Mouse (Mus musculus): ENCODE data around the gene Zbtb16. TPM values are rescaled to one million over a fixed set of nuclear protein-coding genes. Genes with fewer than 3 reads are reported as not detected.

The Zbtb16 gene
- total RNA-seq, 2 experiments from 2014 or later: 129 to 168 TPM

DNA sequence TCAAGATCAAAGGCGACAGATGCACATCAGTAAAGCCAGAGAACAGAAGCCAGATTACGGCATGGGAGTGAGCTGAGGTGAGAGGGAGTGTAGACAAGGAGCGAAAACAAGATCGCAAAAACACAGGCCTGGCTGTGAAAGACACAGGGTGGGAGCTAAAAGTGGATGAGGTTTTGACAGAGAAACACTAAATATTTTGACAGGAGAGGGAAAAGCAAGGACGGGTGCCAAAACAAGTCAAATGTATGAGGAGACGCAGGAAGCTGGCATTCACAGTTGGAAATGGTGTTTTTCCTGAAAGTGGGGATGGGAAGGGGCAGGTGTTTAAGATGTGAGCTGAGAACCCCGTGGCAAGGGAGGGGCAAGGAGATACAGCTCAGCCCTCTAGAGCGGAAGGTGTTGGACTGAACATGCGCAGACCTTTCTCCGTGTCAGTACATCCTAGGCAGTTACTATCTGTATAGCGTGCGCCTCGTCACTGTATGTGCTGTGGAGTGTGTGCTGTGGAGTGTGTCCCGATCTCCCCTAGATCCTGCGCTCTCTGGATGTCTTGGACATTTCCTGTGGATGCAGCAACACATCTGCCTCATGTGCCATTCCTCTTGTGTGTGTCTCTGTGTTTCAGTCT lies 197.7 kb downstream of the Zbtb16 start:
- DNase-seq: no peak
- intact Hi-C loops (cut with DNase I): no loop called here

GRCm38 (mm10) chr9:48637161-48637560 lies 198.9 kb downstream of the Zbtb16 start:
- intact Hi-C loops (cut with DNase I): no loop called here
- DNase-seq: no peak

GRCm38 (mm10) chr9:48635576-48636350 lies 200.3 kb downstream of the Zbtb16 start:
- no peak for DNase-seq
- intact Hi-C loops (cut with DNase I): no loop called here

DNA sequence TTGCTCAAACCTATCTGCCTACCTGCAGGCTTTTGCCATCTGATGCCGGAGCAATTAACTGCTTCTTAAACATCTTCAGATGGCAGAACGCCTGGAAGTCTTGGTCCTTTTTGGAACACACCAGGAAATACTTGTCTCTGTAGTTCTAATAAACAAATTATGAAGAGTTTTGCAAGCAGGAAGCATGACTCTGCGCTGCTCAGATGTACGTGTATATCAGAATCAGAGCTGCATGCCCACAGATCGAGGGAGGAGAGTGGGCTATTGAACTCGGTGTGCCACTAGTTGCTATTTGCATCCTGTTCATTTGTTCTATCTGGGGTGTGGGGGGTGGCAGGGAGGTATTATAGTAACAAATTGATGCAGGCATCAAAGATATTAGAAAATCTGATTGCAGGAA lies 202.9 kb downstream of the Zbtb16 start:
- no peak for DNase-seq
- intact Hi-C loops (cut with DNase I): no loop called here

DNA sequence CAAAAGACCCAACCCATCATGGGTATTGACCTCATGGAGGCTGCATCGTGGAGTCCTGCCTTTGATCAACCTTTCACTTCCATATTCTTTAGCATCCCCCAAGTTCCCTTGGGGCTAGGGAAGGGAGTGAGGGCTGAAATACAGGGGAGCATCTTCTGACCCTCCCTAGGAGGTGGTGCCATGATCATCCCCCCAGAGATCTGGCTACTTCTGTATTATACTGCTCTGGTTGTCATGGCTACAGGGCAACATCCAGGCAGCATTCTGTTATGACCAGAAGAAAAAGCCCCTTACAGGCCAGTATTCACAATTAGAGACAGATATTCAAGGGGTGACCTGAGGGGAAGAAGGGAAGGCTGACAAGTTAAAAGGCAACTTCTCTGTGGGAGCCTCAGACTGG lies 216.8 kb downstream of the Zbtb16 start:
- no peak for DNase-seq
- intact Hi-C loops (cut with DNase I): loop anchor here (10.0 kb wide), 1 partner anchor 164 kb away; no protein-coding TSS in a partner anchor

DNA sequence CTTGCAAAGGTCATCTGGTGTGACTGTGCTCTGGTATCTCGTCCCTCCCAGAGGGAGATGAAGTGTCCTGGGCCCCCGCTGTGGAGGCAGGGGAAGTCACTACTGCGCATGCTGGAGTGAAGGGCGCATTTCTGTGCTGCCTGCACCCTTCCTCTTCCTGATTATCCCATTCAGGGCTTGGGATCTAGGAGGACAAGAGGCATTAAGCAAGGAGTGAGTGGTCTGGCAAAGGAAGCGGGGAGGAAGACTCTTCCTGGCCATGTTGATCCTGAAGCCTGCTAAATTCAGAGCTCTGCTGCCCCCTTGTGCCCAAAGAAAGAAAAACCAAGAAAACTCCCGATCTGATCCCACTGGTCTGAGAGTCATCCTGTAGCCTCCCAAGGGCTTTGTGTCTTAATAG lies 217.4 kb downstream of the Zbtb16 start:
- intact Hi-C loops (cut with DNase I): loop anchor here (10.0 kb wide), 1 partner anchor 164 kb away; no protein-coding TSS in a partner anchor
- peak; percentile 43 to 75 for DNase-seq

GRCm38 (mm10) chr9:48618111-48618510 lies 217.9 kb downstream of the Zbtb16 start:
- intact Hi-C loops (cut with DNase I): loop anchor here (10.0 kb wide), 1 partner anchor 163 kb away; no protein-coding TSS in a partner anchor
- peak; percentile 68 to 76 for DNase-seq

GRCm38 (mm10) chr9:48617511-48618010 lies 218.5 kb downstream of the Zbtb16 start:
- DNase-seq: no peak
- intact Hi-C loops (cut with DNase I): loop anchor here (10.0 kb wide), 1 partner anchor 163 kb away; no protein-coding TSS in a partner anchor

- DNase-seq: no peak
- intact Hi-C loops (cut with DNase I): loop anchor here (10.0 kb wide), 1 partner anchor 158 kb away; no protein-coding TSS in a partner anchor
These were observed 222.8 kb downstream of the Zbtb16 start for GRCm38 (mm10) chr9:48613221-48613620.

- intact Hi-C loops (cut with DNase I): loop anchor here (10.0 kb wide), 1 partner anchor 158 kb away; no protein-coding TSS in a partner anchor
- peak in 1 of 2 experiments; percentile 35 for DNase-seq
These were observed 223.5 kb downstream of the Zbtb16 start for GRCm38 (mm10) chr9:48612542-48612941.

DNA sequence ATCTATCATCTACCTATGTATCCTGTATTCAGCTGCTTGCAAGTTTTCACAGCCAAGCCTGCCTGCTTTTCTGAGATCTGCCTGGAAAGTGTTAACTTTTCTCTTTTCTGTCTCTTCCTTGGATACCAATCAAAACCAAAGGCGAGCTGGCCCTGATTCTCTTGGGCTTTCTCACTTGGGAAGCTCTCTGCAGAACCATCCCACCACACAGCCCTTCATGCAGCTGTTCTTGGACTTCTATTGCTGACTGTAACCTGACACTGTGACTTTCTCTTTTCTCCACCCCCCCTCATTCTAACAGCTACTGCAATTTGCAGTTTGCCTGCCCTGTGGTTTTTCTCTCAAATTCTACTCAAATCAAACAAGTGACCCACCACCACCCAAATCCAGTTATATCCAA lies 225.0 kb downstream of the Zbtb16 start:
- intact Hi-C loops (cut with DNase I): loop anchor here (10.0 kb wide), 1 partner anchor 156 kb away; no protein-coding TSS in a partner anchor
- no peak for DNase-seq

- no peak for DNase-seq
- intact Hi-C loops (cut with DNase I): loop anchor here (10.0 kb wide), 1 partner anchor 155 kb away; no protein-coding TSS in a partner anchor
These were observed 226.3 kb downstream of the Zbtb16 start for GRCm38 (mm10) chr9:48609734-48610133.

- intact Hi-C loops (cut with DNase I): no loop called here
- no peak for DNase-seq
These were observed 228.6 kb downstream of the Zbtb16 start for GRCm38 (mm10) chr9:48607417-48607816.

- peak in 1 of 2 experiments; percentile 42 for DNase-seq
- intact Hi-C loops (cut with DNase I): no loop called here
These were observed 229.9 kb downstream of the Zbtb16 start for GRCm38 (mm10) chr9:48606171-48606570.

GRCm38 (mm10) chr9:48605697-48606096 lies 230.3 kb downstream of the Zbtb16 start:
- intact Hi-C loops (cut with DNase I): no loop called here
- DNase-seq: no peak

DNA sequence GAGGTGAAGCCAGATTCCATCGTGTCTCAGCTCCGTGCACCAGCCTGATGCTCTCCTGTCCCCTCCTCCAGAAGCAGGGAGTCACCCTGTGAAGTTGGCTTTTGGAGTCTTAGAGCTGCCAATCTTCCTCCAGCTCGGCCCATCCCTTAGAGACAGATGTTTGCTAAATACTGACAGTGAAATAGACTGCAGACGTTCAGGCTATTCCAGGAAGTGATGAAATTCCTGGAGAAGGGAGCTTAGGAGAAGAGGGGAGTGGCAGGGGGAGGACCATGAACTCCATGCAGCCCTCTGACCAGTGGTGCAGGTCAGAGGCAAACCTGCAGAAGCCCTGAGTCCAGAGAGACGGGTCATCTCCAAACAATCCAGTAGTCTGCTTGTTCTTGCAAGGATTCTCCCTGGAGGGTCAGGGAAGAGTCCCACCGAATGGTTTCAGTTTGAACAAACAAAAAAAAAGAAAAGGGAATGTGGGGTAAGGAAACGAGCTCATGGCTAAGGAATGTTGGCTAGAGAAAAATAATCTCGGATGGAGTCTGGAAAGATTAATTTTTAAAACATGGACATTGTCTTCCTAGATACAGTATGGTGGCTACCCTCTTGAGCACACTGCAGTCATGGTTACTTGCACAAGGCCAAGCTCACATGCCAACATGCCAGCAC lies 231.0 kb downstream of the Zbtb16 start, which contains the start of gene Nnmt:
Gene Nnmt, minus strand, starts transcription at position 215 of the 660 bp plus-strand sequence.
- intact Hi-C loops (cut with DNase I): no loop called here
- peak; percentile 16 to 40 for DNase-seq

Measured in gastrocnemius, postnatal 36 days (tissue).